Mouse (Mus musculus) liver, embryonic 14.5 days (tissue): ENCODE data around the gene 1700014D04Rik. TPM values are rescaled to one million over a fixed set of nuclear protein-coding genes. Genes with fewer than 3 reads are reported as not detected.
A peak's percentile ranks its signal among the peaks of the same experiment; 100 is the strongest.
"Not testable (repeated sequence)": the region's sequence is repeated elsewhere in the genome, so short reads cannot be mapped to it uniquely, and the experiment has no call there.

ENCODE experiments used
- ATAC-seq: fragments of 200-750 bp; cut with Nextera tagmentation; 2 replicates; pipeline ENCODE4 v1.8.0; 2017; ENCODE audit warnings: moderate number of reproducible peaks, mild to moderate bottlenecking, moderate library complexity; ENCODE audit not compliant: insufficient read depth
- DNase-seq, 3 experiments: peaks; one replicate each; pipeline ENCODE4 v3.0.0-alpha.2; 2012 to 2013; ENCODE audit warnings: low read depth in 3 of 3, low spot score in 3 of 3
- H3K27ac ChIP-seq: fragments of 300-500 bp; sonication (generic); 2 replicates; pipeline ENCODE4 v1.5.1; 2014; ENCODE audit warnings: moderate library complexity, mild to moderate bottlenecking, control low read depth, inconsistent platforms
- H3K27me3 ChIP-seq: fragments of 300-500 bp; sonication (generic); 2 replicates; pipeline ENCODE4 v1.6.1; 2014; ENCODE audit warnings: mild to moderate bottlenecking, low read length, moderate library complexity; ENCODE audit not compliant: control insufficient read depth, insufficient read depth
- H3K36me3 ChIP-seq: fragments of 300-500 bp; sonication (generic); replicated peaks from 2 replicates; pipeline ENCODE4 v1.6.1; 2014; ENCODE audit warnings: low read depth; ENCODE audit not compliant: control insufficient read depth, insufficient read depth
- H3K4me1 ChIP-seq, 2 experiments: fragments of 200-500 bp in 1 of 2; fragments of 300-500 bp in 1 of 2; sonication (generic) in 1 of 2; replicated peaks; 2 replicates each; pipeline ENCODE4 v1.6.1; 2012 to 2014; ENCODE audit warnings: antibody characterized with exemption in 1 of 2, inconsistent platforms in 1 of 2, low read length in 1 of 2; ENCODE audit not compliant: control insufficient read depth in 2 of 2, insufficient read depth in 2 of 2
- H3K4me2 ChIP-seq: fragments of 300-500 bp; sonication (generic); 2 replicates; pipeline ENCODE4 v1.6.1; 2014; ENCODE audit warnings: low read depth, mild to moderate bottlenecking, control low read depth, moderate library complexity
- H3K4me3 ChIP-seq, 2 experiments: fragments of 200-500 bp in 1 of 2; fragments of 300-500 bp in 1 of 2; sonication (generic) in 1 of 2; 2 replicates each; pipeline ENCODE4 v1.5.1; 2012 to 2014; ENCODE audit warnings: low read depth in 2 of 2, low read length in 2 of 2, mild to moderate bottlenecking in 2 of 2, control low read depth in 1 of 2, inconsistent platforms in 1 of 2, moderate library complexity in 1 of 2; ENCODE audit not compliant: insufficient read depth in 1 of 2
- H3K9ac ChIP-seq: fragments of 300-500 bp; sonication (generic); replicated peaks from 2 replicates; pipeline ENCODE4 v1.6.1; 2014; ENCODE audit warnings: mild to moderate bottlenecking, control low read depth, moderate library complexity
- H3K9me3 ChIP-seq: fragments of 300-500 bp; sonication (generic); 2 replicates; pipeline ENCODE4 v1.6.1; 2016; ENCODE audit warnings: low read length, mixed read lengths; ENCODE audit not compliant: control insufficient read depth
- CTCF ChIP-seq: IDR thresholded peaks from 2 replicates; pipeline ENCODE4 v1.5.1; 2016; ENCODE audit warnings: antibody characterized with exemption, low read depth, control low read depth
- EP300 ChIP-seq: IDR thresholded peaks from 2 replicates; pipeline ENCODE4 v1.6.1; 2016; ENCODE audit warnings: antibody characterized with exemption, low read depth
- WGBS: fragments of 180-500 bp; shearing (Covaris S2); extraction: QIAGEN DNeasy Blood & Tissue Kit; methylation state at CpG from one replicate; pipeline ENCODE4 v1.1.7; 2014; ENCODE audit not compliant: insufficient replicate concordance; 5-methylcytosine and 5-hydroxymethylcytosine counted together
- polyA plus RNA-seq, 2 experiments: library from polyadenylated mRNA; depleted of rRNA in 1 of 2; stranded (reverse) in 1 of 2; unstranded in 1 of 2; fragments of >200 nt; fragmentation: Nextera tagmentation in 1 of 2; extraction: Ambion mirVana in 1 of 2; gene quantifications; 2 replicates each; pipeline versions ENCODE4 v1.2.1 to v1.2.3; 2012 to 2014

Gene 1700014D04Rik
- polyA plus RNA-seq, 2 experiments, result 0.02 to 0.03 TPM

- Histone ChIP-seq H3K4me2 (no peak within 1 kb of the TSS), H3K36me3 (no peaks in the 10 kb centered on the region), H3K4me1 (peaks cover 34 to 43% of the 10 kb centered on the region in 2 experiments), H3K27ac (peak within 1 kb of the TSS; percentile 28; the same call in 1 of the 2 replicates), H3K9ac (no peak within 1 kb of the TSS), H3K27me3 (peaks cover 5% of the 10 kb centered on the region; the same call in 1 of the 2 replicates), H3K4me3 (no peak within 1 kb of the TSS), H3K9me3 (no peaks in the 10 kb centered on the region)
- WGBS, result 22% methylated on average over 7 of the region's 7 CpGs
- TF ChIP-seq CTCF (no peak), EP300 (no peak)
- ATAC-seq (no peak), DNase-seq (no peak)
Measured at GRCm38 (mm10) chr13:59731652-59732051, 14.9 kb downstream of the 1700014D04Rik start, which contains the start of gene Spata31d1d. Gene Spata31d1d, minus strand, starts transcription at chr13:59731752.

GRCm38 (mm10) chr13:59728378-59729093, 18.0 kb downstream of the 1700014D04Rik start:
- ATAC-seq, result peak; percentile 85
- H3K9ac ChIP-seq, result peak overlapping the region; percentile 20; the same call in 1 of the 2 replicates
- H3K4me1 ChIP-seq, result peaks cover 12 to 20% of the 10 kb centered on the region in 2 experiments
- peak; percentile 99 for TF ChIP-seq CTCF
- no peak for TF ChIP-seq EP300
- H3K27ac ChIP-seq, result no peak overlapping the region; the same call in 1 of the 2 replicates
- no peak overlapping the region for H3K4me3 ChIP-seq
- no peak overlapping the region for H3K4me2 ChIP-seq
- H3K36me3 ChIP-seq, result no peaks in the 10 kb centered on the region
- peak; percentile 66 to 75 (median 67) for DNase-seq
- peaks cover 5% of the 10 kb centered on the region; the same call in 1 of the 2 replicates for H3K27me3 ChIP-seq
- H3K9me3 ChIP-seq, result no peaks in the 10 kb centered on the region
- WGBS, result 16% methylated on average over 7 of the region's 7 CpGs

- no peak overlapping the region for H3K27ac ChIP-seq
- ATAC-seq, result no peak
- DNase-seq, result no peak
- H3K9me3 ChIP-seq, result no peaks in the 10 kb centered on the region
- no peaks in the 10 kb centered on the region for H3K36me3 ChIP-seq
- peaks cover 11 to 17% of the 10 kb centered on the region in 2 experiments; a peak in 3 of 4 replicates for H3K4me1 ChIP-seq
- no peak overlapping the region for H3K4me3 ChIP-seq
- no peak overlapping the region for H3K4me2 ChIP-seq
- no peak overlapping the region for H3K9ac ChIP-seq
- TF ChIP-seq CTCF (no peak), EP300 (no peak)
- H3K27me3 ChIP-seq, result peaks cover 5% of the 10 kb centered on the region; the same call in 1 of the 2 replicates
- WGBS, result 27% methylated on average over 29 of the region's 29 CpGs
Measured at GRCm38 (mm10) chr13:59726139-59726867, 20.2 kb downstream of the 1700014D04Rik start.

GRCm38 (mm10) chr13:59722089-59722488, 24.5 kb downstream of the 1700014D04Rik start:
- DNase-seq, H3K9ac ChIP-seq, H3K9me3 ChIP-seq, H3K4me3 ChIP-seq, H3K36me3 ChIP-seq, H3K27me3 ChIP-seq, H3K27ac ChIP-seq, H3K4me2 ChIP-seq: not testable (repeated sequence)
- peak; percentile 57 for TF ChIP-seq EP300
- peaks cover 9 to 18% of the 10 kb centered on the region in 2 experiments; a peak in 3 of 4 replicates for H3K4me1 ChIP-seq
- 31% methylated on average over 1 of the region's 1 CpGs for WGBS
- peak; percentile 52; the same call in 1 of the 2 replicates for ATAC-seq

GRCm38 (mm10) chr13:59719475-59719874, 27.1 kb downstream of the 1700014D04Rik start:
- 64% methylated on average over 1 of the region's 1 CpGs for WGBS
- TF ChIP-seq CTCF, result no peak
- TF ChIP-seq EP300, result peak; percentile 13; the same call in 1 of the 2 replicates
- H3K9me3 ChIP-seq, result no peaks in the 10 kb centered on the region
- DNase-seq (no peak), ATAC-seq (peak; percentile 64; the same call in 1 of the 2 replicates)
- no peak overlapping the region; the same call in 1 of the 2 replicates for H3K4me2 ChIP-seq
- H3K4me1 ChIP-seq, result peaks cover 9 to 31% of the 10 kb centered on the region in 2 experiments; a peak in 3 of 4 replicates
- H3K4me3 ChIP-seq, result no peak overlapping the region
- H3K27ac ChIP-seq, result no peak overlapping the region
- H3K9ac ChIP-seq, result no peak overlapping the region
- H3K36me3 ChIP-seq, result no peaks in the 10 kb centered on the region
- H3K27me3 ChIP-seq, result no peaks in the 10 kb centered on the region

GRCm38 (mm10) chr13:59718857-59719440, 27.6 kb downstream of the 1700014D04Rik start:
- not testable (repeated sequence) for ATAC-seq, H3K27ac ChIP-seq, H3K36me3 ChIP-seq, H3K27me3 ChIP-seq, DNase-seq, H3K9me3 ChIP-seq, H3K4me2 ChIP-seq, H3K9ac ChIP-seq, H3K4me3 ChIP-seq
- H3K4me1 ChIP-seq, result peaks cover 9 to 31% of the 10 kb centered on the region in 2 experiments; a peak in 3 of 4 replicates
- WGBS, result 19% methylated on average over 6 of the region's 6 CpGs
